Mouse (Mus musculus) midbrain, embryonic 15.5 days (tissue): Measurements from ENCODE around the gene Nol4l. TPM values are rescaled to one million over a fixed set of nuclear protein-coding genes. Genes with fewer than 3 reads are reported as not detected.
A peak's percentile ranks its signal among the peaks of the same experiment; 100 is the strongest.

Source experiments
- ATAC-seq: fragments of 200-750 bp; cut with Nextera tagmentation; replicated peaks from 2 replicates; pipeline ENCODE4 v1.8.0; 2017; ENCODE audit warnings: moderate TSS enrichment
- H3K27ac ChIP-seq: fragments of 300-500 bp; sonication (generic); 2 replicates; pipeline ENCODE4 v1.5.1; 2015; ENCODE audit warnings: mild to moderate bottlenecking, inconsistent platforms
- H3K27me3 ChIP-seq: fragments of 300-500 bp; sonication (generic); replicated peaks from 2 replicates; pipeline ENCODE4 v1.6.1; 2015; ENCODE audit warnings: inconsistent platforms
- H3K36me3 ChIP-seq: fragments of 300-500 bp; sonication (generic); replicated peaks from 2 replicates; pipeline ENCODE4 v1.6.1; 2015; ENCODE audit warnings: inconsistent platforms
- H3K4me1 ChIP-seq: fragments of 300-500 bp; sonication (generic); 2 replicates; pipeline ENCODE4 v1.6.1; 2015; ENCODE audit warnings: inconsistent platforms
- H3K4me2 ChIP-seq: fragments of 300-500 bp; sonication (generic); 2 replicates; pipeline ENCODE4 v1.6.1; 2015; ENCODE audit warnings: inconsistent platforms, mild to moderate bottlenecking, moderate library complexity
- H3K4me3 ChIP-seq: fragments of 300-500 bp; sonication (generic); 2 replicates; pipeline ENCODE4 v1.5.1; 2015; ENCODE audit warnings: mild to moderate bottlenecking, inconsistent platforms
- H3K9ac ChIP-seq: fragments of 300-500 bp; sonication (generic); 2 replicates; pipeline ENCODE4 v1.6.1; 2015; ENCODE audit warnings: mild to moderate bottlenecking, inconsistent platforms
- H3K9me3 ChIP-seq: fragments of 300-500 bp; sonication (generic); 2 replicates; pipeline ENCODE4 v1.6.1; 2016; ENCODE audit warnings: inconsistent platforms
- WGBS: fragments of 180-500 bp; shearing (Covaris S2); methylation state at CpG from one replicate; pipeline ENCODE4 v1.1.7; 2015; ENCODE audit warnings: mixed read lengths; 5-methylcytosine and 5-hydroxymethylcytosine counted together
- polyA plus RNA-seq: library from polyadenylated mRNA; unstranded; fragments of >200 nt; fragmentation: Nextera tagmentation; extraction: Ambion mirVana; gene quantifications from 2 replicates; pipeline ENCODE4 v1.2.1, GENCODE M21; 2015

The Nol4l gene
- polyA plus RNA-seq: 50.8 and 54.6 TPM in 2 replicates

DNA sequence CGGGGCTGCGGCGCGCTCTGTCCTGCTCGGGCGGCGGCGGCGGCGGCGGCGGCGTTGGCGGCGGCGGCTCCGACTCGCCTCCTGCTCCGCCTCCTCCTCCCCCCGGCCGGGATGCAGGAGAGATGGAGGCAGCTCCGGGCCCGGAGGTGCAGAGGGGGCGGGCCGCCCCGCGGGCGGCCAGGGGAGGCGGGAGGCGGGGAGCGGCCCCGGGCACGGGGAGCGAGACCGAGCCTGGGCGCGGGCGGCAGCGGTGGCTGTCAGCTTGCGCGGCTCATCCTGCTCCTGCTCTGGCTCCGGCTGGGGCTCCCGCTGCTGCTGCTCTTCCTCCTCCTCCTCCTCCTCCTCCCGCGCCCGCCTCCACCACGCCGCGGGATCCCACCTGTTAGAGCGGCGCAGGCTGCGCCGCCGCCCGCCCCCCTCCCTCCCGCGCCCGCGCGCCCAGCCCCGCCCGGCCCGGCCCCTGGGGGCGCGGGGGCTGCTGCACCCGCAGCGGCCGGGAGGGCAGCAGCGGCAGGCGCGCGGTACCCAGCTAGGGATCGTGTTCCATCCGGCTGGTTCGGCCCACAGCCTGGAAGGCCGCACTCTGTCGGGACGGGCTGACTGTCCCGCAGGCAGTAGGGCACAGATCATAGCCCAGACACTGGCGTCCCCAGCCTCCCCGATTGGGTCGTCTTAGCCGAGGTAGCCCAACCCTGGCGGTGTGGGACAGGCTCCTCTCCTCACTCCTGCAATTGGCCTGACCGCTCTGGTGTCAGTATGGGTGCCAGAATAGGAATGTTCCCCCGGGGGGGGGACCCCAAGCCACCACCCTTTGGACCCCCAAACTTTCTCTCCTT, at the start of gene Nol4l:
TSS of gene Nol4l (minus strand) at position 41 of the 836 bp plus-strand sequence.
- no peaks in the 10 kb centered on the region for H3K9me3 ChIP-seq
- peaks cover 29% of the 10 kb centered on the region for H3K4me1 ChIP-seq
- no peaks in the 10 kb centered on the region for H3K36me3 ChIP-seq
- peak within 1 kb of the TSS; percentile 86 for H3K9ac ChIP-seq
- H3K4me3 ChIP-seq: peak within 1 kb of the TSS; percentile 89
- WGBS: 1% methylated on average over 28 of the region's 86 CpGs
- peak within 1 kb of the TSS; percentile 89 for H3K27ac ChIP-seq
- peak within 1 kb of the TSS; percentile 91 for H3K4me2 ChIP-seq
- ATAC-seq: peak; percentile 31
- no peaks in the 10 kb centered on the region for H3K27me3 ChIP-seq

DNA sequence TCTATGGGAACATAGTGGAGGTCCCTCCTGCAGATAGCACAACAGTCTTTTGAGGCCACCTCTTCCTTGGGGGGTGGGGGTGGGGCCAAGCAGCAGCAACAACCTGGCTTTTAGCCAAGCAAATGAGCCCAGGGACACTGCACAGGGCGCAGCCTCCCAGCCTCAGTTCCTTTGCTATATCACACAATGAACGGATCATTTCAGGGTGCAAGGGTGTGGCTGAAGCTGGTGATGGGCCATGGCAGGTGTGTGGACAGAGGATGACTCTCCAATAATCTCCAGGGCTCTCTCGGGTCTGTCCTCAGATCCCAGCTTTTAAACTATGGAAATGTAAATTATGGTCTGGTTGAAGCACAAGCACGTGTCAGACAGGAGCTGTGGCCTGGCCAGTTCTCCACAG, 47.4 kb upstream of the Nol4l start:
- Histone ChIP-seq H3K9ac (no peak overlapping the region), H3K4me3 (no peak overlapping the region), H3K36me3 (no peaks in the 10 kb centered on the region), H3K4me2 (no peak overlapping the region), H3K27ac (no peak overlapping the region), H3K27me3 (no peaks in the 10 kb centered on the region), H3K4me1 (peaks cover 5% of the 10 kb centered on the region; the same call in 1 of the 2 replicates), H3K9me3 (no peaks in the 10 kb centered on the region)
- no peak for ATAC-seq
- WGBS: 44% methylated on average over 4 of the region's 4 CpGs

DNA sequence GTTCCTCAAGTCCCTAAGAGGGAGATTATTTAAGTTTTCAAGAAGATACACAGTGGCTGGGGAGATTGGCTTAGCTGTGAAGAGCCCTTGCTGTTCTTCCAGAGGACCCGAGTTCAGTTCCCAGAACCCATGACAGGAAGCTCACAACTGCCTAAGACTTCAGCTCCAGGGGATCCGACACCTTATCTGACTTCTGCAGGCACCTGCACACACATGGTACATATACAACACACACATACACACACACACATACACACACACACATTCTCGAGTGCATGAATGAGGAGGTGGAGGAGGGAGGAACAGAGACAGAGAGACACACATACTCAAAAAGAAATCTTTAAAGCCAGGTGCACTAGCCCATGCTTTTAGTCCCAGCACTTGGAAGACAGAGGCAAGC, 46.4 kb upstream of the Nol4l start:
- Histone ChIP-seq H3K4me3 (no peak overlapping the region), H3K36me3 (no peaks in the 10 kb centered on the region), H3K4me2 (no peak overlapping the region), H3K9ac (no peak overlapping the region), H3K4me1 (peaks cover 5% of the 10 kb centered on the region; the same call in 1 of the 2 replicates), H3K27me3 (no peaks in the 10 kb centered on the region), H3K27ac (no peak overlapping the region), H3K9me3 (no peaks in the 10 kb centered on the region)
- ATAC-seq: no peak
- WGBS: 81% methylated on average over 3 of the region's 3 CpGs

DNA sequence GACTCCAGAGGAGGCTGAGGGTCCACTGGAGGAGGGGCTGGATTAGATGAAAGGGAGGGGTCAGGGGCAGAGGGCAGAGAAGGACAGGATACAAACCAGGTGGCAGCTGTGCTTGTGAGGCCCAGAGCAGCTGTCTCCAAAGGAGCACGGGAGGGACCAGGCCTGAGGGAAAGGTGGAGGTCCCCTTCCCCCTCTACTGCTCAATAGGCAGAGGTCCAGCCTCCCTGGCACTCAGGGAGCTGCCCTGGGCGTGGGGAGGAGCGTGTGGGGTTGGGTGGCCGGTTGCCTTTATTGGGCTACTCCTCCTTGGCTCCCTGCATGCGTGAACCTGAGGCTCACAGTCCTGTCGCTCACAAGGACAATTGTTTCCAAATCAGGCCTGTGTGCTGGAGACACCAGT, 45.8 kb upstream of the Nol4l start:
- H3K9ac ChIP-seq: no peak overlapping the region
- no peak for ATAC-seq
- H3K36me3 ChIP-seq: no peaks in the 10 kb centered on the region
- H3K9me3 ChIP-seq: no peaks in the 10 kb centered on the region
- WGBS: 56% methylated on average over 6 of the region's 6 CpGs
- H3K27me3 ChIP-seq: no peaks in the 10 kb centered on the region
- peaks cover 5% of the 10 kb centered on the region; the same call in 1 of the 2 replicates for H3K4me1 ChIP-seq
- no peak overlapping the region for H3K27ac ChIP-seq
- no peak overlapping the region for H3K4me2 ChIP-seq
- no peak overlapping the region for H3K4me3 ChIP-seq

DNA sequence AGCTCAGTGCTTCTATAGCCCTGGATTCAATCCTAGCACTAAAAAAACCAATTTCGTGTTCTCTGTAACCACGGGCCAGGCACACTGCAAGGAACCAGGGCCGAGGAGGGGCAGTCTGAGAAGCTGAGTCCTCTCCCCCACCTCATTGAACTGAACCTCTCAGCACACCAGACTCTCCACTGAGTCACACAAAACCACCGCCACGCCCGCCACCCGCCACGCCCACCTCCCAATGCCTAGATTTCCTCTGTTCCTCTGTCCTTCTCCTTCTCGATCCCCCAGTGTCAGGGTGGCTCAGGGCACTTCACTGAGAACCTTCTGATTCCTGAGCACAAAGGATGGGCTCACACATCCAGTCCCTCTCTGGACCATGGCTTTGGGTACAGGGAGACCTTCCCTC, 43.3 kb upstream of the Nol4l start:
- ATAC-seq: no peak
- Histone ChIP-seq H3K27ac (no peak overlapping the region), H3K4me3 (no peak overlapping the region), H3K4me1 (peaks cover 5% of the 10 kb centered on the region; the same call in 1 of the 2 replicates), H3K27me3 (no peaks in the 10 kb centered on the region), H3K4me2 (no peak overlapping the region), H3K9me3 (no peaks in the 10 kb centered on the region), H3K9ac (no peak overlapping the region), H3K36me3 (no peaks in the 10 kb centered on the region)
- WGBS: 86% methylated on average over 9 of the region's 9 CpGs

DNA sequence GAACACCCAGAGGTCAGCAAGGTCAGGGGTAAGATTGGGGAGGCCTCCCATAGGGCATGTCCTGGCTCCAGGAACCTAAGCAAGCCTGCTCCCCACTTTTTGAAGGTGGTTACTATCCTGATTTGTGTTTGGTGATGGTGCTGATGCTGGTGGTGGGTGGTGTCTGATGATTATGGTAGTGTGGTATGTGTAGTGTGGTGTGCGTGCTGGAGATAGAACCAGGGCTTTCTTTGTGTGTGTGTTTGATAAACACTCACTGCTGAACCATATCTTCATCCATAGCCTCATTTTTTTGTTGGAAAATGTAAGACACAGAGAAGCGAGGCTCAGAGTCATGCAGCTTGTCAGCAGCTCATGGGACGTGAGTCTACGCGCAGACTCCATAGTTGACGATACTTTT, 38.8 kb upstream of the Nol4l start:
- no peak overlapping the region for H3K4me3 ChIP-seq
- ATAC-seq: no peak
- no peak overlapping the region for H3K4me2 ChIP-seq
- no peaks in the 10 kb centered on the region for H3K27me3 ChIP-seq
- no peak overlapping the region for H3K27ac ChIP-seq
- no peak overlapping the region for H3K9ac ChIP-seq
- WGBS: 92% methylated on average over 6 of the region's 6 CpGs
- no peaks in the 10 kb centered on the region for H3K4me1 ChIP-seq
- H3K9me3 ChIP-seq: no peaks in the 10 kb centered on the region
- no peaks in the 10 kb centered on the region for H3K36me3 ChIP-seq

DNA sequence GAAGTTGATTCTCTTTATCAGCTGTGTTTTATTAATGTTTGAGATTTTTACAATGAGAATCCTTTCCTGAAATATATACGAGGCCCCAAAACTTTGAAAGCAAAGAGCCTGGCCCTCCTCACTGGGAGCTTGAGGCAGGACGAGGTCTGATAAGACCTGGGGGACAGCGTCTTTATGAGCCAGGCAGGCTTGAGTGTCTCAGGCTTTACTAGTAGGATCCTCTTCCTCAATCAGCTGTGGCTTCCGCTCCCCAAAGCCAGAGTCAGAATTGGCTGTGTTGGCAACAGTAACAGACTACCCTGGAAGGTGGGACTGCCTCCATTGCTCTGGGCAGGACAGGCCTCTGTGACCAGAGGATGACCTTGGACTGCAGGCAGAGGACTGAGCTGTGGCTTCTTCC, 38.2 kb upstream of the Nol4l start:
- H3K9me3 ChIP-seq: no peaks in the 10 kb centered on the region
- no peak for ATAC-seq
- no peak overlapping the region for H3K4me3 ChIP-seq
- H3K27ac ChIP-seq: no peak overlapping the region
- no peaks in the 10 kb centered on the region for H3K27me3 ChIP-seq
- H3K9ac ChIP-seq: no peak overlapping the region
- H3K4me2 ChIP-seq: no peak overlapping the region
- no peaks in the 10 kb centered on the region for H3K4me1 ChIP-seq
- H3K36me3 ChIP-seq: no peaks in the 10 kb centered on the region
- WGBS: 86% methylated on average over 4 of the region's 4 CpGs

DNA sequence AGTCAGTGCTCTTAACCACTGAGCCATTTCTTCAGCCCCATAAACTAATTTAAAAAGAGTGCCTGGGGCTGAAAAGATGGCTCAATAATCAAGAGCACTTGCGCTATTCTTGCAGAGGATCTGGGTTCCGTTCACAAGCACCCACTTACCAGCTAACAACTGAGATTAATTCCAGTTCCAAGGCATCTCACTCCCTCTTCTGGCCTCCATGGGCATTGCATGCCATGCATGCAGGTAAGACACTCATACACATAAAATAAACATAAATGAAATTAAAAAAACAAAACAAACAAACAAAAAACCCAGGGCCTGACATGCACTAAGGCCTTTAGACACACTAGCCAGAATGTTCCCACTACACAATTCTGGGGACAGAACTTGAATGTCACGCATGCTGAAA, 34.6 kb upstream of the Nol4l start:
- WGBS: 83% methylated on average over 3 of the region's 3 CpGs

DNA sequence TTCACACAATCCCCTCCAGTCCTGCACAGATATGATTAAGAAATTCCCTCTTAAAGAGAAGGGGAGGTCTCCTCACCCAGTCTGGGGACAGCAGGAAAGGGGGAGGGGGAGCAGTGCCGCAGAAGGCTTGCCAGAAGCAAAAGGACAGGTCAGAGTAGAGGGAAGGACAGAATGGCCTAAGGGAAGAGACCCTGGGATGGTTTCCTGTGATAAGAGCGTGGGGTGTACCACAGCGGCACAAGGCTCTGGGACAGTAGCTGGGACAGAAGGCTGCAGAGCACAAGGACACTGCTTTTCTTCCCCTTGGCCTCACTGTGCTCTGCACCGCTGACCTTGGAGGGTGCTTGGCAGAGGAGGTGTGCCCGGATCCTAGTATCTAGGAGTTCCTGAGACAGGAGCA, 31.8 kb upstream of the Nol4l start:
- H3K4me2 ChIP-seq: peak overlapping the region; percentile 46

More for the DNA sequence above, 34.6 kb upstream of the Nol4l start:
- no peak overlapping the region for H3K27ac ChIP-seq
- H3K9ac ChIP-seq: no peak overlapping the region
- ATAC-seq: no peak
- H3K27me3 ChIP-seq: no peaks in the 10 kb centered on the region
- no peaks in the 10 kb centered on the region for H3K9me3 ChIP-seq
- no peak overlapping the region for H3K4me2 ChIP-seq
- no peaks in the 10 kb centered on the region for H3K36me3 ChIP-seq
- H3K4me3 ChIP-seq: no peak overlapping the region
- H3K4me1 ChIP-seq: peaks cover 22% of the 10 kb centered on the region

DNA sequence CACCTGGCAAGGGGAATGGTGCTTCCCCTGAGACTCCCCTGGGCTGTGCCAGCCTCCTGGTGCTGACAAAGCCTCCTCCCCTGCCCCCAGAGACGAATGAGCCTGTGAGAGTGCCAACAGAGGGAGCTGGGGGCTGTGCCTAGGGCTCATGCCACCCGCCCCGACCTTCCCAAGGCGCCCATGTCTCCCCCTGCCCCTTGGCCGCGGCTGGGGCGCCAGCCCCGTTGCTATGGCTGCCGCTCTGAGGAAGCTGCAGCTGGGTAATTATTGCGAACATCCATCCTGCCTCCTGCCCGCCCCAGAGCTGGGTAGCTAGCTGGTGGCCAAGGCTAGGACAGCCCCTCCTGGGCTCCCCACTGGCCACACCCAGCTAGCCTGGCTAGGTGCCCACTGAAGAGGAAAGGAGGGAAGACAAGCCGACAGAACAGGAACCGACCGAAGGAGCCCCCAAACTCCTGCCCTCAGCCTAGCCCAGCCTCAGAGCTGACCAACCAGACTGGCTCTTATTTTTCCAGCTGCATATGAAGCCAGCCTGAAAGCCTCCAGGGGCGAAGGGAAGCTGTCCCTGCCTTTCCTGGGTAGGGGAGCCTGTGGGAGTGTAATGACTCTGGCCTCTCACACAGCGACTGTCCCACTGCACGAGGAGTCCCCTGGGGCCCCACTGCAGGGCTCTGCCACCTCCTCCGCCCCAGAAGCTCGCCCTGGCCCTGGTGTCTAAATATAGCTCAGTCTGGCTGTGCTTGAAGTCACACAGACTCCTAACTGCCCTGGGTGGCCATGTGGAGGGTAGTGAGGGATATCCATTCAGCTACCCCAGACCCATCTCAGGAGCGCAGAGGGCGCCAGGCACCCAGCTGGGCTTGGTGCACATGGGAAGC, 31.1 kb upstream of the Nol4l start:
- H3K4me1 ChIP-seq: peaks cover 22% of the 10 kb centered on the region
- no peaks in the 10 kb centered on the region for H3K36me3 ChIP-seq
- H3K9me3 ChIP-seq: no peaks in the 10 kb centered on the region
- 8% methylated on average over 21 of the region's 21 CpGs for WGBS
- ATAC-seq: peak; percentile 84
- peak overlapping the region; percentile 3; the same call in 1 of the 2 replicates for H3K9ac ChIP-seq
- no peaks in the 10 kb centered on the region for H3K27me3 ChIP-seq
- peak overlapping the region; percentile 71 for H3K27ac ChIP-seq
- peak overlapping the region; percentile 46 for H3K4me2 ChIP-seq
- peak overlapping the region; percentile 11; the same call in 1 of the 2 replicates for H3K4me3 ChIP-seq

More for the DNA sequence above, 31.8 kb upstream of the Nol4l start:
- no peaks in the 10 kb centered on the region for H3K27me3 ChIP-seq
- H3K4me1 ChIP-seq: peaks cover 22% of the 10 kb centered on the region
- 0 out of 2 replicates have a peak, but pooled peaks have one; percentile 10 for ATAC-seq
- H3K9ac ChIP-seq: peak overlapping the region; percentile 3; the same call in 1 of the 2 replicates
- no peaks in the 10 kb centered on the region for H3K9me3 ChIP-seq
- peak overlapping the region; percentile 71 for H3K27ac ChIP-seq
- no peak overlapping the region for H3K4me3 ChIP-seq
- 43% methylated on average over 5 of the region's 5 CpGs for WGBS
- H3K36me3 ChIP-seq: no peaks in the 10 kb centered on the region

DNA sequence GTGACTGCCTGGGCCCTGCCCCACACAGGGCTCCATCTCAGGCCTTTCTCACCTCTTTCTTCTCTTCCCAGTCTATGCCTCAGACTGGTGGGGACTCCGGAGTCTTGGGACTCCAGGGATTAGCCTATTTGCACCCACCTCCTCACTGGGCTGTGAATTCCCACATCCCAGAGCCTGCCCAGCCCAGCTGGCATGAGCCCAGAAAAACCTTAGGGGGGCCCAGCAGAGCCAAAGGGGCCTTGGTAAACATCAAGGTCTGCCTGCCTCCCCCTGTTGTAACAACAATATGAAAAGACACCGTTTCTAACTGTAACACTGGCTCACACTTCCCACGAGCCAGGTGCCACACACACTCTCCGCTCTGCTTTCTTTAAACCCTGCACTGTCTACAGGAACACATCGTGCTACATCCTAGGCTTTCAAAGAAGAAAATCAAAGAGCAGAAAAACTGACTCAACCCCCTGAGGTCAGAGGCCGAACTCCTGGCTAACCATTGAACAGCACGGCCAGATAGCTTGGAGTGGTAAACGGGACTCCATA, 29.9 kb upstream of the Nol4l start:
- 53% methylated on average over 8 of the region's 8 CpGs for whole genome bisulfite sequencing
- Histone ChIP-seq H3K27me3 (no peaks in the 10 kb centered on the region), H3K27ac (no peak overlapping the region), H3K9ac (no peak overlapping the region), H3K36me3 (no peaks in the 10 kb centered on the region), H3K4me3 (no peak overlapping the region), H3K4me2 (no peak overlapping the region), H3K9me3 (no peaks in the 10 kb centered on the region), H3K4me1 (peaks cover 22% of the 10 kb centered on the region)
- ATAC-seq: no peak

DNA sequence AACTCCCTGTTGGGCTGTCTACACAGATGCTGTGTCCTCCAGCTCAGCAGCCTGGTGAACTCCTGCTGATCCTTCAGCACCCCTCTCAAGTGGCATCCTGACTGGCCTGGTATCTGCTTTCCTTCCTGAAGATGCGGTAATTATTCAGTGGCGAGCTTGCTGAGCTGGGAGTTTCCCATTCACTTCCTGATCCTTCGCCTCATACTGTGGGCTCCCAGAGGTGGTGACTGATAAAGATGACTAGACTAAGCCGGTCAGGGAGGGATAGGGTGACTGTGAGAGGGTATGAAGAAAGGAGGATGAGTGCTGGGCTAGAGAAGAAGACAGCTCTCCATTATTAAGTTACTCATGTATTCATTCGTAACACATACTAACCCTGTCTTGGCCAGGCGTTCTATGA, 28.7 kb upstream of the Nol4l start:
- H3K27me3 ChIP-seq: no peaks in the 10 kb centered on the region
- H3K9me3 ChIP-seq: no peaks in the 10 kb centered on the region
- no peak overlapping the region for H3K4me3 ChIP-seq
- H3K27ac ChIP-seq: no peak overlapping the region
- H3K9ac ChIP-seq: no peak overlapping the region
- WGBS: 78% methylated on average over 6 of the region's 6 CpGs
- peaks cover 22% of the 10 kb centered on the region for H3K4me1 ChIP-seq
- no peaks in the 10 kb centered on the region for H3K36me3 ChIP-seq
- no peak for ATAC-seq
- no peak overlapping the region for H3K4me2 ChIP-seq
